Mouse (Mus musculus) adrenal gland, adult 18-20 months (tissue): ENCODE results near the gene Gm8356. TPM values are rescaled to one million over a fixed set of nuclear protein-coding genes. Genes with fewer than 3 reads are reported as not detected.
"Not testable (repeated sequence)": the region's sequence is repeated elsewhere in the genome, so short reads cannot be mapped to it uniquely, and the experiment has no call there.

ENCODE experiments used
- DNase-seq, 2 experiments: peaks; one replicate each; pipeline ENCODE4 v3.0.0; 2021 to 2022; ENCODE audit warnings: low spot score in 2 of 2
- long read RNA-seq, 2 experiments: library from polyadenylated mRNA; stranded (forward); transcript quantifications; one replicate each; pipeline ENCODE4 v2.0.0; 2021
- total RNA-seq, 2 experiments: library from RNA; stranded (reverse); gene quantifications; 1 replicate in 1 of 2; 2 replicates in 1 of 2; pipeline ENCODE4 v1.2.3; 2021

Gene Gm8356
- not detected for total RNA-seq
- long read RNA-seq, experiment 1 = 0 reads
- long read RNA-seq, experiment 2 = 0 reads

DNA sequence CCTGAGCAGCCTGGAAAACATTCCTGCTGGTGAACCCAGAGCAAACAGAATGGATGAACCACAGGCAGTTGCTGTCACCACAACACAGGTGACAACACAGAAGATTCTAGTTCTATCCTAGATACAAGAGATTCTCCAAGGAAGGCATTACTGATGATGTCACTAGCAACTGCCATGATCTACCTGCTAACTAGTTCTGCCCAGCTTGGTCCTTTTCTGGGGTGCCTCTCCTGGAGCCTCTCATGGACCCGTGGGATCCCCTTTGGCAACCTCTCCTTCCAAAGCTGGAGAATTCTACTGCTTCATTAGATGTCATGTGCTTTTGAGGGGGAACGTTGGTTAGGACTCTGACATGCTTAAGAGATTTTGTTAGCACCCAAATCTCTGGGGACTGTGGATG, at the start of gene Gm8356:
Gene Gm8356, minus strand, starts transcription at position 101 of the 400 bp plus-strand sequence.
- DNase-seq = not testable (repeated sequence)

DNA sequence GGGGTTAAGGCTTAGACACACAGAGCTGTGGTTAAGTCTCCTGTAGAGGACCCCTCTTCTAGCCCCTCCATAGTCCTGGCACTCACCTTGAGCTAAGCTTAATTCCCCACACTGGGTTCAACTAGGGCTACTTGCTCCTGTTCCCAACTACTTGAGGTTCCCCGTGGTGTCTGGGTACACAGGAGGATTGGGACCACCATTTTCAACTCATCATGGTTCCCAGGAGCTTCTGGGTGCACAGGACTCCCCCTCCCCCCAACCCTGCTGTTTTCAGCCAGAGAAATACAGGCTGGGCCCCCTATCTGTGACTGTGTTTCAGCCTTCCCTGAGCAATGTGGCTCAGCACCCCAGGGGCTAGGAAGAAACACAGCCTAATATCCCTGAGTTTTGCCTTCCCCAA, 50.8 kb downstream of the Gm8356 start:
- not testable (repeated sequence) for DNase-seq

DNA sequence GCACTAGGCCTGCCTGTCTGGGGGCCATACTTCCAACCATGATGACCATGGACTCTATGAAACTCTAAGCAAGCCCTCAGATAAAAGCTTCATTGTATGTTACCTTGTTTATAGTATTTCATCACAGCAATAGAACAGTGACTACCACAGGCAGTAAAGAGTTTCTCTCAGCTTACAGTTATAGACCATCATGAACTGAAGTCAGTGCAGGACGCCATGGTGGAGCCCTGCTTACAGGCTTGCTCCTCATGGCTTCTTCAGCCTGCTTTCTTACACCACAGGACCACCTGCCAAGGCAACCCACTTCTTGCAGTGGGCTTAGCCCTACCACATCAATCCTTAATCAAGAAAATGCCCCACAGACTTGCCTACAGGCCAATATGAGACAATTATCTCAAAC, 51.5 kb downstream of the Gm8356 start:
- not testable (repeated sequence) for DNase-seq

GRCm38 (mm10) chr14:6482126-6482525, 55.0 kb downstream of the Gm8356 start:
- DNase-seq = not testable (repeated sequence)

Other genes with a start within 250 kb of the Gm8356 start
- gene Gm21103, start 232.4 kb downstream of the Gm8356 start, total RNA-seq = not detected
- not detected for gene Gm3618, start 193.6 kb downstream of the Gm8356 start, total RNA-seq
- gene Gm16440, start 147.0 kb downstream of the Gm8356 start, total RNA-seq = not detected
- under 1 TPM in 1 of 2 experiments, not detected in 1; 0.22 TPM for gene Gm3591, start 124.8 kb downstream of the Gm8356 start, total RNA-seq
- not detected for gene Gm3594, start 92.7 kb downstream of the Gm8356 start, total RNA-seq
- gene Gm3629, start 53.3 kb upstream of the Gm8356 start, total RNA-seq = under 1 TPM in 1 of 2 experiments, not detected in 1; 0.35 TPM
- gene Gm3460, start 85.1 kb upstream of the Gm8356 start, total RNA-seq = not detected
- not detected for gene Gm10251, start 146.9 kb upstream of the Gm8356 start, total RNA-seq
- gene Gm8050, start 183.0 kb upstream of the Gm8356 start, total RNA-seq = not detected
- gene Gm3636, start 205.0 kb upstream of the Gm8356 start, total RNA-seq = not detected
- not detected for gene Gm8362, start 237.1 kb upstream of the Gm8356 start, total RNA-seq